Mouse (Mus musculus): ENCODE data around the gene Foxb1. TPM values are rescaled to one million over a fixed set of nuclear protein-coding genes. Genes with fewer than 3 reads are reported as not detected.
A peak's percentile ranks its signal among the peaks of the same experiment; 100 is the strongest.

Foxb1 gene
- polyA plus RNA-seq (2015; fragmentation: Nextera tagmentation; extraction: Ambion mirVana), result not detected in 2 replicates

- H3K27ac ChIP-seq, result no peak within 1 kb of the TSS
- under 1% methylated on average over 59 of the region's 60 CpGs for WGBS
- peaks cover 98% of the 10 kb centered on the region for H3K27me3 ChIP-seq
- H3K9ac ChIP-seq, result no peak within 1 kb of the TSS
- H3K4me3 ChIP-seq, result peak within 1 kb of the TSS; percentile 15
- ATAC-seq (ENCODE audit: insufficient number of reproducible peaks, low FRiP score, low TSS enrichment, low read depth), result no peak
- peaks cover 40% of the 10 kb centered on the region for H3K4me1 ChIP-seq
- H3K36me3 ChIP-seq, result no peaks in the 10 kb centered on the region
- H3K4me2 ChIP-seq, result peak within 1 kb of the TSS; percentile 20; the same call in 1 of the 2 replicates
- H3K9me3 ChIP-seq, result no peaks in the 10 kb centered on the region
These were observed at the start of gene Foxb1 for GRCm38 (mm10) chr9:69760371-69761301. TSS of gene Foxb1 (minus strand) at chr9:69760940.

GRCm38 (mm10) chr9:69790562-69790961 lies 29.8 kb upstream of the Foxb1 start:
- H3K27ac ChIP-seq, result no peak overlapping the region
- no peak for ATAC-seq (ENCODE audit: insufficient number of reproducible peaks, low FRiP score, low TSS enrichment, low read depth)

GRCm38 (mm10) chr9:69779996-69780395 lies 19.3 kb upstream of the Foxb1 start:
- no peaks in the 10 kb centered on the region for H3K4me1 ChIP-seq
- H3K27ac ChIP-seq, result no peak overlapping the region
- H3K9me3 ChIP-seq, result no peaks in the 10 kb centered on the region
- no peak overlapping the region for H3K9ac ChIP-seq
- H3K36me3 ChIP-seq, result no peaks in the 10 kb centered on the region
- H3K4me2 ChIP-seq, result no peak overlapping the region
- no peak for ATAC-seq (ENCODE audit: insufficient number of reproducible peaks, low FRiP score, low TSS enrichment, low read depth)
- H3K27me3 ChIP-seq, result peaks cover 11% of the 10 kb centered on the region
- H3K4me3 ChIP-seq, result no peak overlapping the region
- WGBS, result 61% methylated on average over 2 of the region's 2 CpGs

More at GRCm38 (mm10) chr9:69790562-69790961, 29.8 kb upstream of the Foxb1 start:
- Histone ChIP-seq H3K9me3 (no peaks in the 10 kb centered on the region), H3K4me2 (no peak overlapping the region), H3K27me3 (no peaks in the 10 kb centered on the region), H3K4me3 (no peak overlapping the region), H3K4me1 (no peaks in the 10 kb centered on the region), H3K36me3 (no peaks in the 10 kb centered on the region), H3K9ac (no peak overlapping the region)
- WGBS, result 60% methylated on average over 7 of the region's 7 CpGs

GRCm38 (mm10) chr9:69769949-69770585 lies 9.3 kb upstream of the Foxb1 start:
- H3K9me3 ChIP-seq, result no peaks in the 10 kb centered on the region
- no peak overlapping the region for H3K27ac ChIP-seq
- no peaks in the 10 kb centered on the region; the same call in 1 of the 2 replicates for H3K4me1 ChIP-seq
- no peak overlapping the region for H3K9ac ChIP-seq
- 5% methylated on average over 21 of the region's 21 CpGs for WGBS
- H3K4me3 ChIP-seq, result no peak overlapping the region
- H3K27me3 ChIP-seq, result peaks cover 92% of the 10 kb centered on the region
- H3K4me2 ChIP-seq, result no peak overlapping the region
- no peaks in the 10 kb centered on the region for H3K36me3 ChIP-seq
- no peak for ATAC-seq (ENCODE audit: insufficient number of reproducible peaks, low FRiP score, low TSS enrichment, low read depth)

- no peak overlapping the region for H3K4me2 ChIP-seq
- no peak overlapping the region for H3K4me3 ChIP-seq
- no peaks in the 10 kb centered on the region for H3K9me3 ChIP-seq
- no peak overlapping the region for H3K9ac ChIP-seq
- H3K36me3 ChIP-seq, result no peaks in the 10 kb centered on the region
- ATAC-seq (ENCODE audit: insufficient number of reproducible peaks, low FRiP score, low TSS enrichment, low read depth), result no peak
- H3K4me1 ChIP-seq, result peaks cover 4% of the 10 kb centered on the region; the same call in 1 of the 2 replicates
- peaks cover 98% of the 10 kb centered on the region for H3K27me3 ChIP-seq
- H3K27ac ChIP-seq, result no peak overlapping the region
- WGBS, result 1% methylated on average over 36 of the region's 36 CpGs
These were observed 8.6 kb upstream of the Foxb1 start for GRCm38 (mm10) chr9:69769091-69769948.

- Histone ChIP-seq H3K9ac (no peak overlapping the region), H3K27me3 (peaks cover 98% of the 10 kb centered on the region), H3K4me2 (no peak overlapping the region), H3K27ac (no peak overlapping the region), H3K4me3 (no peak overlapping the region), H3K9me3 (no peaks in the 10 kb centered on the region), H3K4me1 (peaks cover 5% of the 10 kb centered on the region; the same call in 1 of the 2 replicates), H3K36me3 (no peaks in the 10 kb centered on the region)
- WGBS, result 2% methylated on average over 28 of the region's 28 CpGs
- no peak for ATAC-seq (ENCODE audit: insufficient number of reproducible peaks, low FRiP score, low TSS enrichment, low read depth)
These were observed 7.6 kb upstream of the Foxb1 start for GRCm38 (mm10) chr9:69768136-69768875.

GRCm38 (mm10) chr9:69767421-69767820 lies 6.7 kb upstream of the Foxb1 start:
- Histone ChIP-seq H3K9me3 (no peaks in the 10 kb centered on the region), H3K36me3 (no peaks in the 10 kb centered on the region), H3K27ac (no peak overlapping the region), H3K4me1 (peaks cover 10% of the 10 kb centered on the region), H3K4me2 (no peak overlapping the region), H3K9ac (no peak overlapping the region), H3K4me3 (no peak overlapping the region), H3K27me3 (peaks cover 98% of the 10 kb centered on the region)
- ATAC-seq (ENCODE audit: insufficient number of reproducible peaks, low FRiP score, low TSS enrichment, low read depth), result no peak
- WGBS, result 2% methylated on average over 9 of the region's 12 CpGs

- peaks cover 10% of the 10 kb centered on the region for H3K4me1 ChIP-seq
- 0% methylated on average over 4 of the region's 4 CpGs for WGBS
- ATAC-seq (ENCODE audit: insufficient number of reproducible peaks, low FRiP score, low TSS enrichment, low read depth), result no peak
These were observed 6.2 kb upstream of the Foxb1 start for GRCm38 (mm10) chr9:69766936-69767335.

GRCm38 (mm10) chr9:69766301-69766700 lies 5.6 kb upstream of the Foxb1 start:
- no peak overlapping the region for H3K27ac ChIP-seq

More at GRCm38 (mm10) chr9:69766936-69767335, 6.2 kb upstream of the Foxb1 start:
- no peaks in the 10 kb centered on the region for H3K36me3 ChIP-seq
- H3K9ac ChIP-seq, result no peak overlapping the region
- no peak overlapping the region for H3K4me2 ChIP-seq
- peaks cover 98% of the 10 kb centered on the region for H3K27me3 ChIP-seq
- H3K9me3 ChIP-seq, result no peaks in the 10 kb centered on the region
- no peak overlapping the region for H3K27ac ChIP-seq
- H3K4me3 ChIP-seq, result no peak overlapping the region

GRCm38 (mm10) chr9:69765483-69766050 lies 4.8 kb upstream of the Foxb1 start:
- H3K4me2 ChIP-seq, result no peak overlapping the region
- no peaks in the 10 kb centered on the region for H3K36me3 ChIP-seq
- ATAC-seq (ENCODE audit: insufficient number of reproducible peaks, low FRiP score, low TSS enrichment, low read depth), result no peak
- peaks cover 98% of the 10 kb centered on the region for H3K27me3 ChIP-seq
- H3K4me3 ChIP-seq, result no peak overlapping the region
- H3K9ac ChIP-seq, result no peak overlapping the region
- H3K27ac ChIP-seq, result no peak overlapping the region
- no peaks in the 10 kb centered on the region for H3K9me3 ChIP-seq
- WGBS, result 3% methylated on average over 8 of the region's 8 CpGs
- H3K4me1 ChIP-seq, result peaks cover 16% of the 10 kb centered on the region

More at GRCm38 (mm10) chr9:69766301-69766700, 5.6 kb upstream of the Foxb1 start:
- no peak overlapping the region for H3K9ac ChIP-seq
- H3K27me3 ChIP-seq, result peaks cover 98% of the 10 kb centered on the region
- peaks cover 10% of the 10 kb centered on the region for H3K4me1 ChIP-seq
- whole genome bisulfite sequencing, result 3% methylated on average over 8 of the region's 8 CpGs
- no peaks in the 10 kb centered on the region for H3K9me3 ChIP-seq
- no peak for ATAC-seq (ENCODE audit: insufficient number of reproducible peaks, low FRiP score, low TSS enrichment, low read depth)
- H3K4me2 ChIP-seq, result no peak overlapping the region
- no peaks in the 10 kb centered on the region for H3K36me3 ChIP-seq
- H3K4me3 ChIP-seq, result no peak overlapping the region
